Mouse (Mus musculus): ENCODE results near the gene Tent2. TPM values are rescaled to one million over a fixed set of nuclear protein-coding genes. Genes with fewer than 3 reads are reported as not detected.

Tent2 gene
- total and polyA plus RNA-seq, 3 experiments = 20.6 to 62.1 (median 45.8) TPM

DNA sequence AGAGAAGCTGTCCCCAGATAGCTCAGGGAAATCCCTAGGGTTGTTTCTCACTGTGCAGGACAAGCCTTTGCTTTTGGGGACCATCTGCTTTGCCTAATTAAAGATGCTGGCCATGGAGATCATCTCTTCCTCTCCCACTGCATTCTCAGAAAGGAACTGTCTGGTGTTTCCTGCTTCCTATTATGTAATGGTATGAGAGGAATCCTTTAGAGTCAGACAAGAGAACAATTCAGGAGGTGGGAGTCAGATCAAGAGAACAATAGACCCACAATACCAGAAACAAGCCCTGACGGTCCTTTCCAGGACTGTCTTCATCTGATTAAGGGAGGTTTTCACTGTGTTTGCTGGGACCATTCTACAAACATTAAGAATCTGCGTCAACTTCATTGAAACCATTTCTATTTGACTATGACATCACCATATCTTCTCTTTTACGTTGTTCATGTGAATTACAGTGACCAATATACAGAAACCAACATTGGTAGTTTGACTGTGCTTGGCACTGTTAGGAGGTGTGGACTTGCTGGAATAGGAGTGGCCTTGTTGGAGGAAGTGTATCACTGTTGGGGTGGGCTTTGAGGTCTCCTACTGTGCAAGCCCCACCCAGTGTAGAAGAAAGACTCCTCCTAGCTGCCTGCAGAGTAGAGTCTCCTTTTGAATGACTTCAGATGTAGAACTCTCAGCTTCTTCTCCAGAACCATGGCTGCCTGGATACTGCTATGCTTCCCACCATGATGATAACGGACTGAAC, 89.7 kb downstream of the Tent2 start:
- no peak overlapping the region for H3K27ac ChIP-seq (ENCODE audit: insufficient read depth, low read depth)
- H3K4me3 ChIP-seq (replicated peaks in 1 of 3; ENCODE audit: low read depth in 2 of 3, low read length in 2 of 3, poor library complexity in 1 of 3) = no peak overlapping the region
- no peak for DNase-seq (ENCODE audit: extremely low read depth)
- H3K9me3 ChIP-seq (replicated peaks; ENCODE audit: low read length) = no peaks in the 10 kb centered on the region
- H3K79me2 ChIP-seq (replicated peaks; ENCODE audit: control insufficient read depth, extremely low read depth, insufficient read depth, poor library complexity, severe bottlenecking) = peaks cover 4% of the 10 kb centered on the region; the same call in 1 of the 2 replicates
- peaks cover 16 to 22% of the 10 kb centered on the region in 2 experiments for H3K36me3 ChIP-seq (replicated peaks in 1 of 2; ENCODE audit: control insufficient read depth in 1 of 2, insufficient read depth in 1 of 2, low read length in 1 of 2)
- in situ Hi-C loops (cut with MboI; ENCODE audit: low pct_ligation_motif_present, low pct_unique_long_range_greater_than_20kb, low sequenced_read_pairs) (no loop called here), dilution Hi-C loops (cut with MboI; ENCODE audit: extremely low pct_ligation_motif_present, extremely low pct_unique_long_range_greater_than_20kb, low sequenced_read_pairs) (no loop called here)
- TF ChIP-seq ZNF384 (IDR thresholded peaks at IDR 0.05; ENCODE audit: low read depth, low read length) = no peak
- H3K27me3 ChIP-seq (replicated peaks) = no peaks in the 10 kb centered on the region
- no peak overlapping the region for H3K4me2 ChIP-seq (ENCODE audit: insufficient read depth, low read depth, poor library complexity, severe bottlenecking)
- peaks cover 0 to 7% of the 10 kb centered on the region in 2 experiments; a peak in 1 of 4 replicates for H3K4me1 ChIP-seq (ENCODE audit: control insufficient read depth in 1 of 2, insufficient read depth in 2 of 2)
- no peak overlapping the region for H3K9ac ChIP-seq (ENCODE audit: insufficient read depth, low read depth)

DNA sequence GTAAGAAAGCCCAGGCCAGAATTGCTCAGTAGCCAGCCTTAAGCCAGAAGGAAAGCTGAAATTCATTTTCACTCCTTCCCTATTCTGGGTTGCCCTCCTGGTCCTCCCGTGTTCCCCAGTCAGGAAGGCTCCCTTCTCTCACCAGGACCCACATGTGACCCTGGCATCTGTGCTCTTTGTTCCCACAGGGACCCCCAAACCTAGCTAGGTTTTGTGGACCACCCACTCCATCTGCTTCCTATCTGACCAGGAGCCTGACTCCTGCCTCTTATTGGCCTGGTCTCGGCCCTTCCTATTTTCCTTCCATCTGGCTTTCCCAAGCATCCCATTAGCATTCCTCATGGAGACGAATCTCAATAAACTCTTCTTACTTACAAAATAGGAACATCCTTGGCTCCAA, 93.6 kb downstream of the Tent2 start:
- peaks cover 9% of the 10 kb centered on the region for H3K9me3 ChIP-seq (replicated peaks; ENCODE audit: low read length)
- no peaks in the 10 kb centered on the region for H3K27me3 ChIP-seq (replicated peaks)
- no peak overlapping the region for H3K4me2 ChIP-seq (ENCODE audit: insufficient read depth, low read depth, poor library complexity, severe bottlenecking)
- no peak for DNase-seq (ENCODE audit: extremely low read depth)
- H3K27ac ChIP-seq (ENCODE audit: insufficient read depth, low read depth) = no peak overlapping the region
- no peak overlapping the region for H3K9ac ChIP-seq (ENCODE audit: insufficient read depth, low read depth)
- H3K4me3 ChIP-seq (replicated peaks in 1 of 3; ENCODE audit: low read depth in 2 of 3, low read length in 2 of 3, poor library complexity in 1 of 3) = no peak overlapping the region
- in situ Hi-C loops (cut with MboI; ENCODE audit: low pct_ligation_motif_present, low pct_unique_long_range_greater_than_20kb, low sequenced_read_pairs) (no loop called here), dilution Hi-C loops (cut with MboI; ENCODE audit: extremely low pct_ligation_motif_present, extremely low pct_unique_long_range_greater_than_20kb, low sequenced_read_pairs) (no loop called here)
- peaks cover 17 to 44% of the 10 kb centered on the region in 2 experiments for H3K4me1 ChIP-seq (ENCODE audit: control insufficient read depth in 1 of 2, insufficient read depth in 2 of 2)
- peaks cover 12 to 33% of the 10 kb centered on the region in 2 experiments for H3K36me3 ChIP-seq (replicated peaks in 1 of 2; ENCODE audit: control insufficient read depth in 1 of 2, insufficient read depth in 1 of 2, low read length in 1 of 2)
- no peak for TF ChIP-seq EP300 (IDR thresholded peaks at IDR 0.05; ENCODE audit: low read length)
- no peak for TF ChIP-seq RAD21 (IDR thresholded peaks at IDR 0.05; ENCODE audit: low read depth, low read length)
- TF ChIP-seq ELF1 (IDR thresholded peaks at IDR 0.05; ENCODE audit: low read depth, low read length) = no peak
- TF ChIP-seq KAT2A (IDR thresholded peaks at IDR 0.05; ENCODE audit: insufficient replicate concordance, low read length) = no peak
- no peak for TF ChIP-seq JUND (conservative IDR thresholded peaks at IDR 0.05; ENCODE audit: low read depth, low read length)
- no peak for TF ChIP-seq BHLHE40 (IDR thresholded peaks at IDR 0.05; ENCODE audit: low read depth, low read length)
- TF ChIP-seq CHD1 (IDR thresholded peaks at IDR 0.05; ENCODE audit: low read depth, low read length) = no peak
- no peak for TF ChIP-seq MXI1 (IDR thresholded peaks at IDR 0.05; ENCODE audit: low read depth, low read length)
- TF ChIP-seq TBP (conservative IDR thresholded peaks at IDR 0.05; ENCODE audit: low read depth, low read length) = no peak
- no peak for TF ChIP-seq CHD2 (IDR thresholded peaks at IDR 0.05; ENCODE audit: low read length)
- no peak for TF ChIP-seq PAX5 (IDR thresholded peaks at IDR 0.05; ENCODE audit: low read length)
- TF ChIP-seq ZMIZ1 (IDR thresholded peaks at IDR 0.05; ENCODE audit: low read depth, low read length) = no peak
- no peak for TF ChIP-seq USF2 (conservative IDR thresholded peaks at IDR 0.05; ENCODE audit: low read depth, low read length)
- no peak for TF ChIP-seq USF1 (IDR thresholded peaks at IDR 0.05; ENCODE audit: low read depth, low read length)
- TF ChIP-seq MAFK (IDR thresholded peaks at IDR 0.05; ENCODE audit: insufficient replicate concordance, low read length) = no peak
- no peak for TF ChIP-seq IRF4 (IDR thresholded peaks at IDR 0.05; ENCODE audit: low read depth, low read length)
- TF ChIP-seq TCF12 (IDR thresholded peaks at IDR 0.05; ENCODE audit: low read depth, low read length) = no peak
- H3K79me2 ChIP-seq (replicated peaks; ENCODE audit: control insufficient read depth, extremely low read depth, insufficient read depth, poor library complexity, severe bottlenecking) = peaks cover 9% of the 10 kb centered on the region

All from CH12.LX (cell line).